Mouse (Mus musculus) frontal cortex, postnatal 14 days (tissue): Measurements from ENCODE around the gene Unc79.

Experiments used
- DNase-seq, 2 experiments: peaks; one replicate each; pipeline ENCODE4 v3.0.0; 2022; ENCODE audit warnings: low spot score in 2 of 2

Unc79 gene

GRCm38 (mm10) chr12:103040136-103040535 lies 91.5 kb downstream of the Unc79 start:
- no peak for DNase-seq

- DNase-seq = no peak
These were observed 92.7 kb downstream of the Unc79 start for GRCm38 (mm10) chr12:103041401-103041800.

- DNase-seq = no peak
These were observed 94.1 kb downstream of the Unc79 start for GRCm38 (mm10) chr12:103042711-103043110.

- DNase-seq = no peak
These were observed 95.8 kb downstream of the Unc79 start for GRCm38 (mm10) chr12:103044422-103044821.

GRCm38 (mm10) chr12:103049865-103050264 lies 101.2 kb downstream of the Unc79 start:
- no peak for DNase-seq

- no peak for DNase-seq
These were observed 110.8 kb downstream of the Unc79 start for GRCm38 (mm10) chr12:103059321-103060053.

- DNase-seq = no peak
These were observed 112.1 kb downstream of the Unc79 start for GRCm38 (mm10) chr12:103060791-103061190.

- DNase-seq = no peak
These were observed 113.5 kb downstream of the Unc79 start for GRCm38 (mm10) chr12:103062133-103062532.

- no peak for DNase-seq
These were observed 116.3 kb downstream of the Unc79 start for GRCm38 (mm10) chr12:103064944-103065343.

GRCm38 (mm10) chr12:103068161-103068560 lies 119.5 kb downstream of the Unc79 start:
- DNase-seq = no peak

- no peak for DNase-seq
These were observed 120.9 kb downstream of the Unc79 start for GRCm38 (mm10) chr12:103069565-103069964.

GRCm38 (mm10) chr12:103073953-103074352 lies 125.3 kb downstream of the Unc79 start:
- no peak for DNase-seq

GRCm38 (mm10) chr12:103078751-103079150 lies 130.1 kb downstream of the Unc79 start:
- no peak for DNase-seq

GRCm38 (mm10) chr12:103080055-103080454 lies 131.4 kb downstream of the Unc79 start:
- no peak for DNase-seq

GRCm38 (mm10) chr12:103091831-103092230 lies 143.2 kb downstream of the Unc79 start:
- DNase-seq = no peak

- DNase-seq = no peak
These were observed 146.5 kb downstream of the Unc79 start for GRCm38 (mm10) chr12:103095160-103095559.

GRCm38 (mm10) chr12:103099185-103099584 lies 150.5 kb downstream of the Unc79 start:
- DNase-seq = no peak

- DNase-seq = no peak
These were observed 151.4 kb downstream of the Unc79 start for GRCm38 (mm10) chr12:103100088-103100487.

- DNase-seq = no peak
These were observed 154.4 kb downstream of the Unc79 start for GRCm38 (mm10) chr12:103103041-103103440.

- DNase-seq = no peak
These were observed 154.9 kb downstream of the Unc79 start for GRCm38 (mm10) chr12:103103601-103104000.

- no peak for DNase-seq
These were observed 160.6 kb downstream of the Unc79 start for GRCm38 (mm10) chr12:103109301-103109700.

GRCm38 (mm10) chr12:103116639-103117038 lies 168.0 kb downstream of the Unc79 start:
- DNase-seq = no peak

GRCm38 (mm10) chr12:103117517-103118193 lies 169.0 kb downstream of the Unc79 start:
- no peak for DNase-seq
